Mouse (Mus musculus) CH12.LX (cell line): ENCODE measurements around the gene Syna.

ENCODE experiments used
- CTCF ChIP-seq, 2 experiments: IDR thresholded peaks in 1 of 2; conservative IDR thresholded peaks in 1 of 2; 2 replicates each; pipeline ENCODE4 v1.5.1; 2011 to 2012; ENCODE audit warnings: low read depth in 2 of 2, low read length in 2 of 2, improper control_type of control experiment in 1 of 2, inconsistent platforms in 1 of 2, mild to moderate bottlenecking in 1 of 2, moderate library complexity in 1 of 2
- KAT2A ChIP-seq: IDR thresholded peaks from 2 replicates; pipeline ENCODE4 v1.6.1; 2012; ENCODE audit warnings: low read length, improper control_type of control experiment, inconsistent platforms; ENCODE audit not compliant: insufficient replicate concordance
- MAFK ChIP-seq: IDR thresholded peaks from 2 replicates; pipeline ENCODE4 v1.6.1; 2011; ENCODE audit warnings: low read length, improper control_type of control experiment; ENCODE audit not compliant: insufficient replicate concordance
- POLR2A ChIP-seq: IDR thresholded peaks from 2 replicates; pipeline ENCODE4 v1.6.1; 2011; ENCODE audit warnings: low read depth, mild to moderate bottlenecking, improper control_type of control experiment, low read length
- ZKSCAN1 ChIP-seq: IDR thresholded peaks from 2 replicates; pipeline ENCODE4 v1.6.1; 2012; ENCODE audit warnings: low read depth, inconsistent platforms, low read length, improper control_type of control experiment, borderline replicate concordance

DNA sequence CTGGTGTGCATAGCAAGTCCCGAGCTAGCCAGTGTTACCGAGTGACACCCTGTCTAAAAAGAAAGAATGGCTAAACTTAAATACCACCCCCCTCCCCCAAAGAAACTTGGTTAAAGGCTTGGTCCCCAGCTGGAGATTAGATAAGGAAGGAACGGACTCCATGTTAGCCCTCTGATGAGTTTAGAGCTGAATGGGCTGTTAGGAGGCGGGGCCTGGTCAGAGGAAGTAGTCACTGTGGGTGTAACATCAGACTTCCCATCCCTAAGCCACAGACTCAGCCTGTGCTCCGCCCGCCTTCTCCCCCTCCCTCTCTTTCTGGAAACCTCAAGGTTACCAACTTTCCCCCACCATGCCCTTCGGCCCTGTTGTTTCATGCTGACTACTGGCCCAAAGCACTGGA, 38.2 kb downstream of the Syna start:
- TF ChIP-seq ZKSCAN1, result no peak
- no peak for TF ChIP-seq KAT2A
- no peak for TF ChIP-seq MAFK
- no peak; the same call in 1 of the 2 replicates for TF ChIP-seq POLR2A
- no peak for TF ChIP-seq CTCF (conservative IDR thresholded peaks at IDR 0.05 in 1 of 2, IDR thresholded peaks at IDR 0.05 in 1 of 2; ENCODE audit: low read depth in 2 of 2, low read length in 2 of 2)
